Mouse (Mus musculus) hindbrain, embryonic 16.5 days (tissue): ENCODE measurements around the gene Mybbp1a. TPM values are rescaled to one million over a fixed set of nuclear protein-coding genes. Genes with fewer than 3 reads are reported as not detected.
"Not testable (repeated sequence)": the region's sequence is repeated elsewhere in the genome, so short reads cannot be mapped to it uniquely, and the experiment has no call there.

ENCODE experiments used
- ATAC-seq: fragments of 200-750 bp; cut with Nextera tagmentation; 2 replicates; pipeline ENCODE4 v1.8.0; 2017; ENCODE audit warnings: moderate TSS enrichment, moderate library complexity
- H3K27ac ChIP-seq: fragments of 300-500 bp; sonication (generic); 2 replicates; pipeline ENCODE4 v1.5.1; 2014; ENCODE audit warnings: low read depth, mild to moderate bottlenecking, control low read depth, low read length, moderate library complexity
- H3K27me3 ChIP-seq: fragments of 300-500 bp; sonication (generic); replicated peaks from 2 replicates; pipeline ENCODE4 v1.6.1; 2014; ENCODE audit warnings: low read length; ENCODE audit not compliant: control insufficient read depth, insufficient read depth
- H3K36me3 ChIP-seq: fragments of 300-500 bp; sonication (generic); 2 replicates; pipeline ENCODE4 v1.6.1; 2014; ENCODE audit warnings: mild to moderate bottlenecking, low read length, moderate library complexity, mixed read lengths; ENCODE audit not compliant: control insufficient read depth, insufficient read depth
- H3K4me1 ChIP-seq: fragments of 300-500 bp; sonication (generic); 2 replicates; pipeline ENCODE4 v1.6.1; 2014; ENCODE audit warnings: low read depth, low read length; ENCODE audit not compliant: control insufficient read depth, insufficient read depth
- H3K4me2 ChIP-seq: fragments of 300-500 bp; sonication (generic); 2 replicates; pipeline ENCODE4 v1.6.1; 2014; ENCODE audit warnings: mild to moderate bottlenecking, low read length, control low read depth, moderate library complexity
- H3K4me3 ChIP-seq: fragments of 300-500 bp; sonication (generic); 2 replicates; pipeline ENCODE4 v1.5.1; 2014; ENCODE audit warnings: mild to moderate bottlenecking, low read length, control low read depth, moderate library complexity
- H3K9ac ChIP-seq: fragments of 300-500 bp; sonication (generic); 2 replicates; pipeline ENCODE4 v1.6.1; 2014; ENCODE audit warnings: low read depth, mild to moderate bottlenecking, control low read depth, low read length, moderate library complexity
- H3K9me3 ChIP-seq: fragments of 300-500 bp; sonication (generic); 2 replicates; pipeline ENCODE4 v1.6.1; 2014; ENCODE audit warnings: mild to moderate bottlenecking, low read length, moderate library complexity; ENCODE audit not compliant: control insufficient read depth
- WGBS: fragments of 180-500 bp; shearing (Covaris S2); extraction: QIAGEN DNeasy Blood & Tissue Kit; methylation state at CpG from one replicate; pipeline ENCODE4 v1.1.7; 2014; 5-methylcytosine and 5-hydroxymethylcytosine counted together
- polyA plus RNA-seq: library from polyadenylated mRNA; unstranded; fragments of >200 nt; fragmentation: Nextera tagmentation; extraction: Ambion mirVana; gene quantifications from 2 replicates; pipeline ENCODE4 v1.2.1, GENCODE M21; 2015

The Mybbp1a gene
- polyA plus RNA-seq, 1 experiment from 2014 or later = 54.2 TPM

- Histone ChIP-seq H3K4me3 (no peak within 1 kb of the TSS), H3K36me3 (no peaks in the 10 kb centered on the region), H3K9me3 (no peaks in the 10 kb centered on the region), H3K27ac (no peak within 1 kb of the TSS), H3K9ac (no peak within 1 kb of the TSS), H3K27me3 (no peaks in the 10 kb centered on the region; the same call in 1 of the 2 replicates), H3K4me1 (no peaks in the 10 kb centered on the region), H3K4me2 (no peak within 1 kb of the TSS)
- no peak for ATAC-seq
- 73% methylated on average over 11 of the region's 11 CpGs for WGBS
These were observed 6.0 kb upstream of the Mybbp1a start, which contains the start of gene Ggt6 for GRCm38 (mm10) chr11:72434963-72435693. Gene Ggt6 (plus strand): TSS chr11:72435526.

- Histone ChIP-seq H3K4me3 (no peak overlapping the region), H3K4me2 (no peak overlapping the region), H3K9me3 (no peaks in the 10 kb centered on the region), H3K36me3 (no peaks in the 10 kb centered on the region), H3K27ac (no peak overlapping the region), H3K27me3 (no peaks in the 10 kb centered on the region; the same call in 1 of the 2 replicates), H3K4me1 (no peaks in the 10 kb centered on the region), H3K9ac (no peak overlapping the region)
- ATAC-seq = no peak
- WGBS = 37% methylated on average over 2 of the region's 2 CpGs
These were observed 5.5 kb upstream of the Mybbp1a start for GRCm38 (mm10) chr11:72435694-72436045.

GRCm38 (mm10) chr11:72436271-72436670, 4.9 kb upstream of the Mybbp1a start:
- H3K27me3 ChIP-seq = no peaks in the 10 kb centered on the region; the same call in 1 of the 2 replicates
- H3K27ac ChIP-seq = no peak overlapping the region
- no peaks in the 10 kb centered on the region for H3K36me3 ChIP-seq
- H3K9me3 ChIP-seq = no peaks in the 10 kb centered on the region
- H3K4me2 ChIP-seq = no peak overlapping the region
- no peak overlapping the region for H3K9ac ChIP-seq
- WGBS = 58% methylated on average over 5 of the region's 5 CpGs
- H3K4me3 ChIP-seq = no peak overlapping the region
- no peaks in the 10 kb centered on the region for H3K4me1 ChIP-seq
- ATAC-seq = no peak

- Histone ChIP-seq H3K27ac (no peak overlapping the region), H3K9me3 (no peaks in the 10 kb centered on the region), H3K4me3 (no peak overlapping the region), H3K4me2 (no peak overlapping the region), H3K4me1 (peaks cover 3% of the 10 kb centered on the region), H3K27me3 (no peaks in the 10 kb centered on the region; the same call in 1 of the 2 replicates), H3K36me3 (no peaks in the 10 kb centered on the region), H3K9ac (no peak overlapping the region)
- WGBS = 77% methylated on average over 16 of the region's 16 CpGs
- no peak for ATAC-seq
These were observed 4.2 kb upstream of the Mybbp1a start for GRCm38 (mm10) chr11:72436756-72437650.

GRCm38 (mm10) chr11:72438411-72438810, 2.7 kb upstream of the Mybbp1a start:
- peaks cover 9% of the 10 kb centered on the region for H3K4me1 ChIP-seq
- H3K27ac ChIP-seq = no peak overlapping the region
- H3K9me3 ChIP-seq = no peaks in the 10 kb centered on the region
- no peak overlapping the region for H3K9ac ChIP-seq
- H3K36me3 ChIP-seq = peaks cover 11% of the 10 kb centered on the region
- H3K4me3 ChIP-seq = no peak overlapping the region
- no peak for ATAC-seq
- 71% methylated on average over 4 of the region's 4 CpGs for WGBS
- H3K27me3 ChIP-seq = no peaks in the 10 kb centered on the region
- H3K4me2 ChIP-seq = no peak overlapping the region

GRCm38 (mm10) chr11:72440597-72440964, 574 bp upstream of the Mybbp1a start:
- not testable (repeated sequence) for ATAC-seq, H3K9me3 ChIP-seq, H3K27me3 ChIP-seq, H3K4me1 ChIP-seq
- H3K9ac ChIP-seq = peak overlapping the region; percentile 77
- peak overlapping the region; percentile 95 for H3K4me3 ChIP-seq
- H3K4me2 ChIP-seq = peak overlapping the region; percentile 99
- WGBS = 30% methylated on average over 6 of the region's 6 CpGs
- H3K27ac ChIP-seq = peak overlapping the region; percentile 95
- H3K36me3 ChIP-seq = peaks cover 32% of the 10 kb centered on the region

GRCm38 (mm10) chr11:72446311-72447105, 5.4 kb downstream of the Mybbp1a start:
- 90% methylated on average over 6 of the region's 6 CpGs for whole genome bisulfite sequencing
- H3K4me2 ChIP-seq = no peak overlapping the region

GRCm38 (mm10) chr11:72447475-72447874, 6.3 kb downstream of the Mybbp1a start:
- WGBS = 87% methylated on average over 8 of the region's 8 CpGs
- no peaks in the 10 kb centered on the region for H3K27me3 ChIP-seq
- ATAC-seq = no peak
- no peaks in the 10 kb centered on the region for H3K9me3 ChIP-seq
- H3K9ac ChIP-seq = no peak overlapping the region
- peaks cover 90% of the 10 kb centered on the region for H3K36me3 ChIP-seq
- no peak overlapping the region for H3K4me2 ChIP-seq
- peaks cover 1% of the 10 kb centered on the region for H3K4me1 ChIP-seq
- no peak overlapping the region for H3K27ac ChIP-seq
- H3K4me3 ChIP-seq = no peak overlapping the region

More at GRCm38 (mm10) chr11:72446311-72447105, 5.4 kb downstream of the Mybbp1a start:
- Histone ChIP-seq H3K4me1 (peaks cover 9% of the 10 kb centered on the region), H3K9ac (no peak overlapping the region), H3K4me3 (no peak overlapping the region), H3K27ac (no peak overlapping the region), H3K36me3 (peaks cover 82% of the 10 kb centered on the region), H3K27me3 (no peaks in the 10 kb centered on the region), H3K9me3 (no peaks in the 10 kb centered on the region)
- ATAC-seq = no peak
